Mouse (Mus musculus) WW6 (cell line): ENCODE measurements around the gene Gas2l2.

Source experiments
- DNase-seq: peaks from one replicate; pipeline ENCODE4 v3.0.0-alpha.2; 2013; ENCODE audit warnings: low read depth, low spot score

Gas2l2 gene

GRCm38 (mm10) chr11:83397626-83398025 lies 31.6 kb downstream of the Gas2l2 start:
- DNase-seq: no peak

- DNase-seq: no peak
Observed at GRCm38 (mm10) chr11:83394802-83395439, 34.3 kb downstream of the Gas2l2 start.

GRCm38 (mm10) chr11:83393062-83393461 lies 36.2 kb downstream of the Gas2l2 start:
- no peak for DNase-seq

GRCm38 (mm10) chr11:83383532-83383887 lies 45.7 kb downstream of the Gas2l2 start:
- DNase-seq: no peak

- DNase-seq: no peak
Observed at GRCm38 (mm10) chr11:83382876-83383531, 46.3 kb downstream of the Gas2l2 start.

GRCm38 (mm10) chr11:83379745-83380341 lies 49.4 kb downstream of the Gas2l2 start:
- DNase-seq: no peak
